Mouse (Mus musculus) limb, embryonic 10.5 days (tissue): Measurements from ENCODE around the gene Espn. TPM values are rescaled to one million over a fixed set of nuclear protein-coding genes. Genes with fewer than 3 reads are reported as not detected.

Experiments
- DNase-seq: peaks from one replicate; pipeline ENCODE4 v3.0.0-alpha.2; 2017; ENCODE audit warnings: low spot score
- H3K27ac ChIP-seq: fragments of 300-500 bp; sonication (generic); 2 replicates; pipeline ENCODE4 v1.5.1; 2016; ENCODE audit warnings: mild to moderate bottlenecking
- H3K27me3 ChIP-seq: fragments of 300-500 bp; sonication (generic); 2 replicates; pipeline ENCODE4 v1.6.1; 2016; ENCODE audit warnings: low read depth, mild to moderate bottlenecking; ENCODE audit not compliant: poor library complexity, severe bottlenecking
- H3K36me3 ChIP-seq: fragments of 300-500 bp; sonication (generic); 2 replicates; pipeline ENCODE4 v1.6.1; 2016; ENCODE audit warnings: mild to moderate bottlenecking, moderate library complexity
- H3K4me1 ChIP-seq: fragments of 300-500 bp; sonication (generic); 2 replicates; pipeline ENCODE4 v1.6.1; 2016
- H3K4me3 ChIP-seq: fragments of 300-500 bp; sonication (generic); 2 replicates; pipeline ENCODE4 v1.5.1; 2016; ENCODE audit warnings: mild to moderate bottlenecking, moderate library complexity
- H3K9me3 ChIP-seq: fragments of 300-500 bp; sonication (generic); replicated peaks from 2 replicates; pipeline ENCODE4 v1.6.1; 2016; ENCODE audit warnings: mild to moderate bottlenecking
- WGBS: fragments of 180-500 bp; shearing (Covaris S2); methylation state at CpG from one replicate; pipeline ENCODE4 v1.1.7; 2016; 5-methylcytosine and 5-hydroxymethylcytosine counted together
- polyA plus RNA-seq: library from polyadenylated mRNA; unstranded; fragments of >200 nt; fragmentation: Nextera tagmentation; extraction: Ambion mirVana; gene quantifications from 2 replicates; pipeline ENCODE4 v1.2.1, GENCODE M21; 2016

The Espn gene
- polyA plus RNA-seq, 1 experiment from 2014 or later: 2.9 TPM

DNA sequence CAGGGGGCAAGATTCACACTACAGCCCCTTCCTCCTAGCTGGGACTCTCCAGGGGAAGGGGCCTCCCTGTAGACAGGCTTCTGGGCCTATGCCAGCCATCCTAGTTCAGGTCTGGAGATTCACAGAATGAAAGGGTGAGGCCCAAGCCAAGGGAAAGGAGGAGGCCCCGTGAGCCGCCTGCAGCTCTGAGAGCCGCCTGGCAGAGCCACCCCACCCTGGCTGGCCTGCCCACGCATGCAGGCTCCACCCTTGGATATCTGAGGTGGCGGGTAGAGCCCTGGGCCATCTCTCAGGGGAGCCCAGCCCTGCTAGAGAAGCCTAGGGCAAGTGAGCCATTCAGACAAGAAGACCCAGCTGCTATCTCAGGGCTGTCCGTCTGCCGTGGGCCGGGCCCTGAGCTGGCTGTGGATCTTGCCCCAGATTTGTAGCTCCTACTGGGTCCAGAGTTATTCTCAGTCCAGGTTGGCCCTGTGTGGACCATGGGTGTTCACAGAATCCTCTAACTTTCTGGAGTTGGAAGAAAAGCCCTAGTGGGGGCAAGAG is 59.3 kb downstream of the Espn start:
- 74% methylated on average over 8 of the region's 8 CpGs for WGBS
- H3K9me3 ChIP-seq: no peaks in the 10 kb centered on the region
- no peak overlapping the region for H3K4me3 ChIP-seq
- H3K27ac ChIP-seq: peak overlapping the region; percentile 44
- DNase-seq: no peak
- H3K27me3 ChIP-seq: peaks cover 22% of the 10 kb centered on the region
- H3K36me3 ChIP-seq: peaks cover 15% of the 10 kb centered on the region
- H3K4me1 ChIP-seq: peaks cover 43% of the 10 kb centered on the region

- Histone ChIP-seq H3K27ac (no peak overlapping the region), H3K9me3 (no peaks in the 10 kb centered on the region), H3K4me3 (no peak overlapping the region), H3K4me1 (peaks cover 34% of the 10 kb centered on the region), H3K36me3 (peaks cover 15% of the 10 kb centered on the region), H3K27me3 (0 out of 2 replicates have a peak, but pooled peaks cover 10% of the 10 kb centered on the region)
- 86% methylated on average over 9 of the region's 9 CpGs for WGBS
- no peak for DNase-seq
Measured at GRCm38 (mm10) chr4:152090191-152090590, 62.0 kb downstream of the Espn start.

DNA sequence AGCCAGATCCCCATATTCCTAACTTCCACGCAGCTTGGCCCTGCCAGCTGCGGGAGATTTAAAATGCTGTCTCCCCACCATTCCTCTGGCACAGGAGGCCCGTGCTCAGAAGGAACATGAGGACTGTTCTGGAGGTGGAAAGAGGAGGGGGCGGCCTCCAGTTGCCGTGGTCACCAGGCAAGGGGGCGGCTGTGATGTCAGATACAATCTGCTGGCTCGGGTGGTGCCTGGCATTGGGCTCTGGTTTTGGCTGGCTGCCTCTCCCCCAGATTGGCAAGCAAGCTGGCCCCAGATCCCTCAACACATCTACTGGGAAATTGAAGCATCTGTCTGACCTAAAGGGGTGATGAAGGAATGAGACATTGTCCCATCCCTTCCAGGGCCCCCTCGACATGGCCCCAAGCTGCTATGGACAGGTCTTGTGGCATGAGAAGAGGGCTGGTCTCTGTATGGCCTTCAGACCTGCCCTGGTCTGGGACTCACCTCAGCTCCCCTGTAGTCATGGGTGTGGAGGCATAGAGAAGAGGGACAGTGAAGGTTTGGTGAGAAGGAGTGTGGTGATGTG is 63.5 kb downstream of the Espn start:
- Histone ChIP-seq H3K4me3 (0 out of 2 replicates have a peak overlapping the region, but pooled peaks have one; percentile 92), H3K27ac (no peak overlapping the region), H3K9me3 (no peaks in the 10 kb centered on the region), H3K4me1 (peaks cover 34% of the 10 kb centered on the region), H3K36me3 (peaks cover 15% of the 10 kb centered on the region), H3K27me3 (0 out of 2 replicates have a peak, but pooled peaks cover 16% of the 10 kb centered on the region)
- 51% methylated on average over 8 of the region's 8 CpGs for WGBS
- DNase-seq: no peak

DNA sequence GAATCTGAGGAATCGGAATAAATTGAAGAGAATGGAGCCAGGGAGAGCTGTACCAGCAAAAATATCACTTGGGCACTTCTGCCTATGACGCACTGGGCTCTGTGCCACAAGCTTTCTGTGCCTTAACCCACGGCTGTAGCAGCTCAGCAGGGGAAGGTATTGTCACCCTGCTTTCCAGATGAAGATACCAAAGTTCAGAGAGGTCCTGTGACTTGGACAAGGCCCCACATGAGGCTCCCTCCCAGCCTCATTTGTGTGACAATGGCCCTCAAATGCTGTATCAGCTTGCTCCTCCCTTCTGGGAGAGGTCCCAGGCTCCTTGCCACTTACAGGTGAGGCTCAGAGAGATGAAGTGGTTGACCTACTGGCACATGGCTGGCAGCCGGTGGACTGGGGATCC is 64.0 kb downstream of the Espn start:
- no peak overlapping the region for H3K27ac ChIP-seq
- 53% methylated on average over 4 of the region's 4 CpGs for WGBS
- H3K4me3 ChIP-seq: peak overlapping the region; percentile 92

DNA sequence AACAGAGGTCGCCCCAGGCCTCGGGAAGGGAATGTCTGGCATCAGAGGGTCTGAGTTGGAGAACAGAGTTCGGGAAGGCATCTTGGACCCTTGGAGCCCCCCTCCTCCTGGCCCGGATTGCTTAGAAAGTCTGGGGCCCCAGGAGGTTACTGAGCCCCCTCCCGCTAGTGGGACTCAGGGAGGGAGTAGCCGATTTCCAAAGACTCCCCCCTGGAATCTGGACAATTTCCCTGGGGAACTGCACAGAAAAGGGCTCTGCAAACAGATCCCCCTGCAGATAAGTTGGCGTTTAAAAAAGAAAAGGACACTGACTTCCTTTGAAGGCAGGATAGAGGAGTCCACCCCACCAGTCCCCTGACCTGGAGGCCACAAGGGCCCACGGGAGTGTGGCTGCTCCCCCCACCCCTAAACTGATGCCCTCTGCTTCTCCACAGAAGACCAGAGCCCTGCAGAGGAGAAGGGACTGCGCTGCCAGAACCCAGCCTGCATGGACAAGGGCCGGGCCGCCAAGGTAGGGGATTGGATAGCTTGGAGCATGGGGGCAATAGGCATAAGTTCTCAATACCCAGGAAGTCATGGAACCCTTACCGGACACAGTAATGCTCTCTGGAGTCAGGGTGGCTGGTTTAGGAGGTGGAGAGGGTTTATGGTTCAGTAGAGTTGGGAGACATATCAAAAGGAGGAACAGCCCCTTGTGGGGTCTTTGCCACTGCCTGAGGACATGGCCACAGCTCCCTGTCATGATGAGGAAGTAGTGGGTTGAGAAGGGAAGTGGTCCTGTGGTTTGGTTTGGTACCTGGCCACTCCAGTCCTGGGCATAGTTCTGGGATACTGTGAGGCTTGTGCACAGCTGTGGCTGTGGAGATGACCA is 64.7 kb downstream of the Espn start:
- H3K9me3 ChIP-seq: no peaks in the 10 kb centered on the region
- 0 out of 2 replicates have a peak, but pooled peaks cover 16% of the 10 kb centered on the region for H3K27me3 ChIP-seq
- H3K4me1 ChIP-seq: peaks cover 29% of the 10 kb centered on the region
- H3K36me3 ChIP-seq: peaks cover 11% of the 10 kb centered on the region
- H3K27ac ChIP-seq: peak overlapping the region; percentile 91
- H3K4me3 ChIP-seq: peak overlapping the region; percentile 92
- 8% methylated on average over 12 of the region's 12 CpGs for WGBS
- no peak for DNase-seq

More for the DNA sequence above, 64.0 kb downstream of the Espn start:
- Histone ChIP-seq H3K36me3 (peaks cover 15% of the 10 kb centered on the region), H3K9me3 (no peaks in the 10 kb centered on the region), H3K27me3 (0 out of 2 replicates have a peak, but pooled peaks cover 16% of the 10 kb centered on the region), H3K4me1 (peaks cover 34% of the 10 kb centered on the region)
- DNase-seq: no peak

DNA sequence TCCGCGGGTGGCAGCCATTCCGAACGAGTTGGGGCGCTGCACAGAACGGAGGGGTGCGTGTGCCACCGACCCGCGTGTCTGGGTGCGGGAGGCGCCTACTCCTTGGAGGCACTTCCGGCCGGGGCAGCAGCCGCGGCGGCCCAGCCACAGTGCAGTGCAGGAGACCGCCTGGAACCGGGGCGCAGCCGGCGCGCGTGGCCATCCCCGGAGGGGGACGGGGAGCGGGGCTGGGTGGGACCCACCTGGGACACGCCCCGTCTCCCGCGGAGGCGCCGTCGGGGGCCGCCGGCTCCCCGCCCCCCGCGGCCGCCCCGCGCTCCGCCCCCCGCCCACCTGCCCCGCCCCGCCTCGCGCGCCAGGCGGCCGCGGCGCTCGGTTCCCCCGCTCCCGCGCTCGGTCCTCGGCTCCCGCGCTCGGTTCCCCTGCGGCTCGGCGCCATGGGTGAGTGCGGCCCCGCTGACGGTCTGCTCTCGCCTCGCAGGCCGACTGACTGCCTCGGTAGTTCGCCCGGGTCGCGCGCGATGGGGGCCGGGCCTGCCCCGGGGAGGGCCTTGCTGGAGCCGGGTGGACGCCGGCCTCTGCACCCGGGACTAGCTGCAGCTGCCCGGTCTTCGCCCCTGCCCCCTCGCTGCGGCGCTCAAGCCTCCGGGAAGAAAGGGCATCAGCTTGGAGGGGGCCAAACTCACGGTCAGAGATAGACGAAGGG is 65.5 kb downstream of the Espn start:
- Histone ChIP-seq H3K4me3 (peak overlapping the region; percentile 92), H3K27me3 (0 out of 2 replicates have a peak, but pooled peaks cover 16% of the 10 kb centered on the region), H3K4me1 (peaks cover 26% of the 10 kb centered on the region), H3K27ac (peak overlapping the region; percentile 91), H3K36me3 (peaks cover 11% of the 10 kb centered on the region), H3K9me3 (no peaks in the 10 kb centered on the region)
- under 1% methylated on average over 78 of the region's 92 CpGs for WGBS
- DNase-seq: peak; percentile 79

DNA sequence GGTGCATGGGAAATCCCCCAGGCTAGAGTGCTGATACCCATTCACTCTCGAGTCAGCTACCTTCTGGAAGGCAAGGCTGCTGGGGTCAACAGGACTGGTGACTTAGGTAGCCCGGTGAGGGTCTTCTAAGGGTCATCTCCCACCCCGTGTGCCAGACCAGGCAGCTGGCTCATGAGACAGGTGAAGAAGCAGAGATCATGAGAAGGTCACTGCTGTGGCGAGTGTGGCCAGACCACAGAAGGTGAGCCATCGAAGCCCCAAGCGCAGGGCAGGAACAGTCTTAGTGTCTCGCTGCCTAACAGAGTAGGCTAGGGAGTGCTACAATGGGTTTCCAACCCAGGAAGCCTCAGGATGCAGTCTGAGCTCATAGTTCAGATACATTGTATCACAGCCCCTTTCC is 67.6 kb downstream of the Espn start:
- no peak overlapping the region for H3K27ac ChIP-seq
- WGBS: 87% methylated on average over 7 of the region's 7 CpGs

DNA sequence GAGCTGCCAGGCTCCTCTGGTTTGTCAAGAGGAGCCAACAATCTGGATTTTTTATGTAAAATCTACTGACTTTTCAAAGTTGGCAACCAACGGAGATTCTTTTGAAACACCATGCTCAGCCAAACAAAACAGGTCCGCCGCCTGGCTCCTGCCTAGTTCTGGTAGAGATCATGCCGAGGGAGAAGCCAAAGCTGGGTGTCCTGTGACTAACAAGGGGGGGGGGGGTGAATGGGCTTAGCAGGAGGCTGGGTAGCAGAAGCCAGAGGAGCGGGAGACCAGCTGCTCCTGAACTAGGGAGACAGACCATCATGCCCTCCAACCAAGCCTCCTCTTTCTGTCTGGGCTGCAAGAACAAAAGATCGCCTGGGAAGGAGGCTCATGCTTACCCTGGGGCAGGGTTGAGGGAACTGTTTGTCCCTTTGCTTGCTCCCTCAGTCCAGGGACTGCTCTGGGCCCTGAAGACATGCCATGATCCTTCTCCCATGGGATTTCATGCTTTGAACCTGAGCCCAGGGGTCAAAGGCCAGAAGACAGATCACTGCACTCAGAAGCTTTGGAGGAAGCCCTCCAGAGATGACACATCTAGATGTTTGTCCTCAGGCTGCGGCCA is 68.5 kb downstream of the Espn start:
- peaks cover 23% of the 10 kb centered on the region for H3K4me1 ChIP-seq
- no peak overlapping the region for H3K27ac ChIP-seq
- 0 out of 2 replicates have a peak, but pooled peaks cover 5% of the 10 kb centered on the region for H3K36me3 ChIP-seq
- WGBS: 69% methylated on average over 7 of the region's 7 CpGs
- H3K4me3 ChIP-seq: no peak overlapping the region
- 0 out of 2 replicates have a peak, but pooled peaks cover 16% of the 10 kb centered on the region for H3K27me3 ChIP-seq
- no peak for DNase-seq
- H3K9me3 ChIP-seq: no peaks in the 10 kb centered on the region

More for the DNA sequence above, 67.6 kb downstream of the Espn start:
- Histone ChIP-seq H3K9me3 (no peaks in the 10 kb centered on the region), H3K27me3 (0 out of 2 replicates have a peak, but pooled peaks cover 16% of the 10 kb centered on the region), H3K4me3 (no peak overlapping the region), H3K4me1 (peaks cover 26% of the 10 kb centered on the region), H3K36me3 (peaks cover 10% of the 10 kb centered on the region)
- DNase-seq: no peak

- Histone ChIP-seq H3K27ac (no peak overlapping the region), H3K9me3 (no peaks in the 10 kb centered on the region), H3K4me3 (no peak overlapping the region), H3K36me3 (no peaks in the 10 kb centered on the region), H3K27me3 (0 out of 2 replicates have a peak, but pooled peaks cover 4% of the 10 kb centered on the region), H3K4me1 (peaks cover 17% of the 10 kb centered on the region)
- 76% methylated on average over 7 of the region's 7 CpGs for WGBS
- no peak for DNase-seq
Measured at GRCm38 (mm10) chr4:152079931-152080330, 72.2 kb downstream of the Espn start.

GRCm38 (mm10) chr4:152079261-152079660 is 72.9 kb downstream of the Espn start:
- DNase-seq: no peak
- Histone ChIP-seq H3K27me3 (no peaks in the 10 kb centered on the region), H3K27ac (no peak overlapping the region), H3K36me3 (no peaks in the 10 kb centered on the region), H3K9me3 (no peaks in the 10 kb centered on the region), H3K4me3 (no peak overlapping the region), H3K4me1 (peaks cover 17% of the 10 kb centered on the region)
- WGBS: 91% methylated on average over 3 of the region's 3 CpGs

DNA sequence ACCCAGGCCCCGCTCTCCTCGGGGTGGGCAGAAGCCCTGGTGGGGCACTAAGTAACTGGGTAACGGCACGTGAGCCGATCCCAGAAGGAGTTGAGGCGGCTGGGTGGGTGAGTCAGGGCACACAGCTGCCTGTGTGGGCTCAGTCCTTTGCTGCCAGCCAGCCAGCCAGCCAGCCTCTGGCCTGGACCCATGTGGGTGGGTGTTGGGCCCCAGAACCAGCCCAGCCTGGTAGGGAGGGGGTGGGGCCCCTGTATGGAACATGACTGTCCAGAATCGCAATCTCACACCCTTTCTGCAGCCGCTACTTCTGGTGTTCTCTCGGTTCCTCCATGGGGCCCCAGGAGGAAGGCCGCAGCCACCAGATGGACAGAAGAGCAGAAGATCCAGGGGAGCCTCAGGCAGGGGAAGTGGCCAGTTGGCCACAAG is 74.1 kb downstream of the Espn start:
- Histone ChIP-seq H3K4me3 (no peak overlapping the region), H3K27ac (no peak overlapping the region), H3K27me3 (no peaks in the 10 kb centered on the region), H3K9me3 (no peaks in the 10 kb centered on the region), H3K4me1 (peaks cover 23% of the 10 kb centered on the region), H3K36me3 (no peaks in the 10 kb centered on the region)
- DNase-seq: no peak
- 89% methylated on average over 10 of the region's 10 CpGs for WGBS

DNA sequence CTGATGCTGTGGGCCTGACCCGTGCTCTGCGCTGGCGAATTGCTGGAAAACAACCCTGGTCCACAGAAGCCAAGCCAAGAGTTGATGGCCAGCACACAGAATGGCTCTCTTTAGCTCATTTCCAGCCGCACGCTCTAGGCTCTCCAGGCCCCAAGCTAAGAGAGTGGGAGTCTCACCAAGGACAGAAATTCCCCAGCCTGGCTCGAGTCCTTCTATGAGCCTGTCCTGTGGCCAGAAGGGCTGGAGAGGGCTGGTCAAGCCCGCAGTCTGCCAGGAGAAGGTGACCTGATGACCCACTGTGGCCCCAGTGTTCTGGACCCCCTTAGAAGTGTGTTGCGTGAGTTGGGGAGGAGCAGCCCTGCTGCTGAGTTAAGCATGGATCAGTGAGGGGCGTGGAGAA is 75.0 kb downstream of the Espn start:
- Histone ChIP-seq H3K27me3 (no peaks in the 10 kb centered on the region), H3K27ac (peak overlapping the region; percentile 19; the same call in 1 of the 2 replicates), H3K4me1 (peaks cover 29% of the 10 kb centered on the region), H3K9me3 (no peaks in the 10 kb centered on the region), H3K36me3 (no peaks in the 10 kb centered on the region), H3K4me3 (no peak overlapping the region)
- no peak for DNase-seq
- WGBS: 86% methylated on average over 9 of the region's 9 CpGs
